Mouse (Mus musculus) heart, embryonic 12.5 days (tissue): ENCODE measurements around the gene Uck2. TPM values are rescaled to one million over a fixed set of nuclear protein-coding genes. Genes with fewer than 3 reads are reported as not detected.

Source experiments
- ATAC-seq: fragments of 200-750 bp; cut with Nextera tagmentation; 2 replicates; pipeline ENCODE4 v1.8.0; 2017; ENCODE audit warnings: moderate TSS enrichment, moderate library complexity; ENCODE audit not compliant: insufficient number of reproducible peaks, low FRiP score
- H3K27ac ChIP-seq: fragments of 300-500 bp; sonication (generic); 2 replicates; pipeline ENCODE4 v1.5.1; 2016; ENCODE audit warnings: mild to moderate bottlenecking, moderate library complexity; ENCODE audit not compliant: poor library complexity, severe bottlenecking
- H3K27me3 ChIP-seq: fragments of 300-500 bp; sonication (generic); replicated peaks from 2 replicates; pipeline ENCODE4 v1.6.1; 2016; ENCODE audit warnings: mild to moderate bottlenecking, moderate library complexity
- H3K36me3 ChIP-seq: fragments of 300-500 bp; sonication (generic); 2 replicates; pipeline ENCODE4 v1.6.1; 2016; ENCODE audit warnings: mild to moderate bottlenecking, moderate library complexity
- H3K4me1 ChIP-seq: fragments of 300-500 bp; sonication (generic); replicated peaks from 2 replicates; pipeline ENCODE4 v1.6.1; 2016; ENCODE audit warnings: mild to moderate bottlenecking
- H3K4me2 ChIP-seq: fragments of 300-500 bp; sonication (generic); 2 replicates; pipeline ENCODE4 v1.6.1; 2016; ENCODE audit warnings: mild to moderate bottlenecking, moderate library complexity
- H3K4me3 ChIP-seq: fragments of 300-500 bp; sonication (generic); 2 replicates; pipeline ENCODE4 v1.5.1; 2016; ENCODE audit warnings: mild to moderate bottlenecking
- H3K9ac ChIP-seq: fragments of 300-500 bp; sonication (generic); 2 replicates; pipeline ENCODE4 v1.6.1; 2016; ENCODE audit warnings: mild to moderate bottlenecking, moderate library complexity
- H3K9me3 ChIP-seq: fragments of 300-500 bp; sonication (generic); replicated peaks from 2 replicates; pipeline ENCODE4 v1.6.1; 2016; ENCODE audit warnings: mild to moderate bottlenecking, moderate library complexity
- WGBS: fragments of 180-500 bp; shearing (Covaris S2); methylation state at CpG from one replicate; pipeline ENCODE4 v1.1.7; 2016; 5-methylcytosine and 5-hydroxymethylcytosine counted together
- polyA plus RNA-seq: library from polyadenylated mRNA; unstranded; fragments of >200 nt; fragmentation: Nextera tagmentation; extraction: Ambion mirVana; gene quantifications from 2 replicates; pipeline ENCODE4 v1.2.1, GENCODE M21; 2016

Uck2 gene
- polyA plus RNA-seq, 1 experiment from 2014 or later: 68.9 TPM

GRCm38 (mm10) chr1:167253579-167253978 lies 31.5 kb downstream of the Uck2 start:
- no peak overlapping the region for H3K9ac ChIP-seq
- H3K4me2 ChIP-seq: no peak overlapping the region
- no peak overlapping the region for H3K4me3 ChIP-seq
- H3K4me1 ChIP-seq: peaks cover 49% of the 10 kb centered on the region
- no peaks in the 10 kb centered on the region for H3K36me3 ChIP-seq
- H3K27ac ChIP-seq: no peak overlapping the region
- ATAC-seq: no peak
- H3K9me3 ChIP-seq: no peaks in the 10 kb centered on the region
- no peaks in the 10 kb centered on the region for H3K27me3 ChIP-seq
- 91% methylated on average over 12 of the region's 12 CpGs for WGBS

- 87% methylated on average over 8 of the region's 8 CpGs for WGBS
Measured at GRCm38 (mm10) chr1:167249881-167250280, 35.2 kb downstream of the Uck2 start.

DNA sequence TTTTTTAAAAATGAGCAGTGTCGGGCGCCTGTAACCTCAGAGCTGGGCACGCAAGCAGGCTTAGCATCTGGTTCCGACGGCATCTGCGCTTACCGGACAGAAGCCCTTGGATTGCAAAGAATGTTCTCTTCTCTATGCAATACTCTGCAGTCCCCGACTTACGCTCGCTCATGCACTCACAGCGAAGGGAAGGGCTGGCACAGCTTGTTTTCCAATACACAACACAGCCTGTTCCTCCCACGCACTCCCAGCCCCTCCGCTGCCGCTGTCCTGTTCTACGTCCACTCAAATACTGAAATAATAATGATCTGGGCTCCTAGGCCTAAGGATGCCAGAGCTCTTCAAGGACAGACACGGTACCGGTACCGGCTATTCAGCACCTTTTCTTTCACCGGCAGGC lies 35.9 kb downstream of the Uck2 start:
- Histone ChIP-seq H3K27ac (no peak overlapping the region), H3K9ac (no peak overlapping the region), H3K4me2 (no peak overlapping the region), H3K4me1 (peaks cover 54% of the 10 kb centered on the region), H3K4me3 (no peak overlapping the region), H3K9me3 (no peaks in the 10 kb centered on the region), H3K27me3 (no peaks in the 10 kb centered on the region), H3K36me3 (no peaks in the 10 kb centered on the region)
- 75% methylated on average over 19 of the region's 19 CpGs for WGBS
- ATAC-seq: no peak

More at GRCm38 (mm10) chr1:167249881-167250280, 35.2 kb downstream of the Uck2 start:
- H3K9me3 ChIP-seq: no peaks in the 10 kb centered on the region
- no peaks in the 10 kb centered on the region for H3K27me3 ChIP-seq
- H3K4me3 ChIP-seq: no peak overlapping the region
- ATAC-seq: no peak
- H3K4me1 ChIP-seq: peaks cover 55% of the 10 kb centered on the region
- H3K4me2 ChIP-seq: no peak overlapping the region
- H3K9ac ChIP-seq: no peak overlapping the region
- no peaks in the 10 kb centered on the region for H3K36me3 ChIP-seq
- H3K27ac ChIP-seq: no peak overlapping the region

DNA sequence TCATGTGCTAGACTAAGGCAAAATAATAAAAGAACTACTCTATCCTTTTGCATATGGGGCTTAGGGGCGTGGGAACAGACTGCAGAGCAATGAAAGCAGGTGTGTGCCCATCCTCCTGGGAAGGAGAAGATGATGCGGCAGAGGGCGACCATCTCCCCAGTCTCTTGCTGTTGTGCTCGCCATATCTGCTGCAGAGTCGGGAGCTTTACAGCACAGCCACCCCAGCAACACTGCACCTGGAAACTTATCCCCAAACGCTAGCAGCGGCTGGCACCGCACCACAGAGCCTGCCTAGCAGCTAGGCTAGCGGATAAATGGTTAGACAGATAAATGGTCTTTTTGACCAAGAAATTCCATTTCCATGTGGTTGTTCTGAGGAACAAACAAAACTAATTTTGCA lies 37.2 kb downstream of the Uck2 start:
- H3K9ac ChIP-seq: no peak overlapping the region
- peaks cover 59% of the 10 kb centered on the region for H3K4me1 ChIP-seq
- H3K27me3 ChIP-seq: no peaks in the 10 kb centered on the region
- H3K4me3 ChIP-seq: no peak overlapping the region
- 79% methylated on average over 9 of the region's 9 CpGs for WGBS
- H3K27ac ChIP-seq: no peak overlapping the region
- no peaks in the 10 kb centered on the region for H3K36me3 ChIP-seq
- ATAC-seq: no peak
- no peak overlapping the region for H3K4me2 ChIP-seq
- H3K9me3 ChIP-seq: no peaks in the 10 kb centered on the region

DNA sequence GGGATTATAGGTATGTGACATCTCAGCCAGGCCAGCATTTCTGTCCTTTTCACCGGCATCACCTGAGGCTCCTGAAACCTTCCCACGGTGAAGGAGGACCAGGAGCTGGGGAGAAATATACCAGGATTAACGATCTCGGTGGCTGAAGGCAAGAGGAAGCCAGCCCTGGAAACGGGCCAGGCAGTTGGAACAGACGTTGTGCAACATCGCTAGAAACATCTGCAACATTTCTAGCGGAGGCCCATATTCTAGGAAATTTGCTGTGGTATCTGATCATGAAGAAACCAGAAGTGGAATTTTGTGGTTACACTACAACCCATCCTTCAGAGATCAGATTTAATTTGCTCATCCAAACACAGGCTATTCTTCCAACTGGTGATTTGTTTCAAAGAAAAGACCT lies 38.1 kb downstream of the Uck2 start:
- Histone ChIP-seq H3K9me3 (no peaks in the 10 kb centered on the region), H3K36me3 (no peaks in the 10 kb centered on the region), H3K4me3 (no peak overlapping the region), H3K27me3 (no peaks in the 10 kb centered on the region), H3K4me2 (no peak overlapping the region), H3K4me1 (peaks cover 62% of the 10 kb centered on the region), H3K27ac (no peak overlapping the region), H3K9ac (no peak overlapping the region)
- no peak for ATAC-seq
- 52% methylated on average over 8 of the region's 8 CpGs for WGBS

GRCm38 (mm10) chr1:167246275-167246674 lies 38.8 kb downstream of the Uck2 start:
- 79% methylated on average over 9 of the region's 9 CpGs for WGBS
- Histone ChIP-seq H3K4me1 (peaks cover 67% of the 10 kb centered on the region), H3K27me3 (no peaks in the 10 kb centered on the region), H3K27ac (no peak overlapping the region), H3K9me3 (no peaks in the 10 kb centered on the region), H3K36me3 (no peaks in the 10 kb centered on the region), H3K9ac (no peak overlapping the region), H3K4me2 (no peak overlapping the region), H3K4me3 (no peak overlapping the region)
- ATAC-seq: no peak

- Histone ChIP-seq H3K4me3 (no peak overlapping the region), H3K4me1 (peaks cover 69% of the 10 kb centered on the region), H3K4me2 (no peak overlapping the region), H3K27me3 (no peaks in the 10 kb centered on the region), H3K27ac (peak overlapping the region; percentile 39; the same call in 1 of the 2 replicates), H3K36me3 (no peaks in the 10 kb centered on the region), H3K9ac (no peak overlapping the region), H3K9me3 (no peaks in the 10 kb centered on the region)
- WGBS: 53% methylated on average over 9 of the region's 9 CpGs
- peak; percentile 52; the same call in 1 of the 2 replicates for ATAC-seq
Measured at GRCm38 (mm10) chr1:167245180-167245641, 39.9 kb downstream of the Uck2 start.

GRCm38 (mm10) chr1:167242191-167242681 lies 42.9 kb downstream of the Uck2 start:
- H3K4me1 ChIP-seq: peaks cover 77% of the 10 kb centered on the region
- no peaks in the 10 kb centered on the region for H3K9me3 ChIP-seq
- no peak overlapping the region for H3K9ac ChIP-seq
- no peak for ATAC-seq
- no peaks in the 10 kb centered on the region for H3K27me3 ChIP-seq
- no peak overlapping the region for H3K4me3 ChIP-seq
- H3K27ac ChIP-seq: 0 out of 2 replicates have a peak overlapping the region, but pooled peaks have one; percentile 6
- WGBS: 55% methylated on average over 7 of the region's 7 CpGs
- no peak overlapping the region for H3K4me2 ChIP-seq
- H3K36me3 ChIP-seq: no peaks in the 10 kb centered on the region

DNA sequence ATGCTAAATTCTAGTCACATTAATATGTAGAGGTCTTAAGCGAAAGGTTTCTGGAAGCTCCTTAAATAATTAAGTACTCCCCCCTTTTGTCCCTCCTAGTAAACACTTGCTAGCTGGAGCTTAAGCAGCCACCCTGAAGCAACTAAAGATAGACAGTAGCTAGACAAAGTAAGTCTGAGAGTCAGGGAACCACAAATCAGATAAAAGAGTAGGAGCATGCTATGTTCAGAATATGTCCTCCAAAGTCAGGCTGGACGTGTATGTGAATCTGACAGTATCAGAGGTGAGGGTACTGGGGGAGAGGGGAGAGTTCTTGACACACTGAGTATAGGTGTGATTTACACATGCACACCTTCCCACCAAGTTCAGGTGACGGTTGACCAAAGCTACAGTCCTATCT lies 43.6 kb downstream of the Uck2 start:
- no peaks in the 10 kb centered on the region for H3K9me3 ChIP-seq
- H3K4me3 ChIP-seq: no peak overlapping the region
- no peak overlapping the region for H3K9ac ChIP-seq
- H3K36me3 ChIP-seq: no peaks in the 10 kb centered on the region
- no peak overlapping the region for H3K27ac ChIP-seq
- H3K27me3 ChIP-seq: no peaks in the 10 kb centered on the region
- H3K4me2 ChIP-seq: no peak overlapping the region
- ATAC-seq: no peak
- WGBS: 62% methylated on average over 3 of the region's 3 CpGs
- peaks cover 77% of the 10 kb centered on the region for H3K4me1 ChIP-seq

GRCm38 (mm10) chr1:167240361-167240760 lies 44.8 kb downstream of the Uck2 start:
- WGBS: 59% methylated on average over 5 of the region's 5 CpGs
- Histone ChIP-seq H3K4me3 (no peak overlapping the region), H3K4me1 (peaks cover 86% of the 10 kb centered on the region), H3K4me2 (no peak overlapping the region), H3K27me3 (no peaks in the 10 kb centered on the region), H3K9me3 (no peaks in the 10 kb centered on the region), H3K36me3 (peaks cover 5% of the 10 kb centered on the region), H3K9ac (no peak overlapping the region), H3K27ac (no peak overlapping the region)
- ATAC-seq: no peak

DNA sequence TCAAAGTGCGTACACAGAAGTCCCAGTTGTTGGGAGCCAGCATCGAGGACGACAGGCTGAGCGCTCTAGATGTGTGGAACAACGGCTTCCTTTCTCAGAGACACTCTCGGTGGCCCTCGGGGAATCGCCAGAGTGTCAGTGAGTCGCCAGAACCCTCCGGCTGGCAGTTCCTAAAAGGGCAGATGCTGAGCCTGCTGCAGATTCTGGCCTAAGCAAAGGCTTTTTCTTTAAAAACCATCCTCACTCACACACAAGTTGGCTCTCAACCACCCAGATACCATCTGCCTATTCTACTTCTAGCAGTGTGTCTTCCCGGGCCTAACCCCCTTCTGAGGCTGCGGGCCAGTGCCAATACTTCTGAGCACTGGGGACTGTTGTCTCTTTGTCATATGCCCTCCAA lies 45.2 kb downstream of the Uck2 start:
- H3K4me1 ChIP-seq: peaks cover 86% of the 10 kb centered on the region
- WGBS: 57% methylated on average over 12 of the region's 12 CpGs
- H3K4me2 ChIP-seq: no peak overlapping the region

DNA sequence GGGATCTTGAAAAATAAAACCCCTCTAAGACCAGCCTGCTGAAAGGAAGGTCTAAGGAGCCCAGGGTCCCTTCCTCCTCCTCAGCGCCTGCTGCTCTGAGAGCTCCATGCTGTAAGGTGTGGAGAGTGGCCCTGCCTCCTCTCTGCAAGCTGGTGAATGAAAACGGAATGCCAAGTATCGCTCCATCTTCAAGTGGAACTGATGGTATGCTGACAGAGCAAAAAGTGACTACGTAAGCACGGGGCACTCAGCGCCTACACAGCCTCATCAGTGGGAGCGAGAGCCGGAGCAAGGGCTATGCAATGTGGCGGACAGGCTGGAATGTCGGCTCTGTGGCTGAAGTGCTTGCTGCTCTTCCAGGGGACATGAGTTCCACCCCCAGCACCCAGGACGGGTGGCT lies 47.3 kb downstream of the Uck2 start:
- H3K9ac ChIP-seq: 0 out of 2 replicates have a peak overlapping the region, but pooled peaks have one; percentile 5
- H3K9me3 ChIP-seq: no peaks in the 10 kb centered on the region
- no peaks in the 10 kb centered on the region for H3K27me3 ChIP-seq
- H3K27ac ChIP-seq: no peak overlapping the region
- 32% methylated on average over 11 of the region's 11 CpGs for WGBS
- H3K4me2 ChIP-seq: peak overlapping the region; percentile 40
- H3K4me3 ChIP-seq: no peak overlapping the region
- 0 out of 2 replicates have a peak, but pooled peaks have one; percentile 14 for ATAC-seq
- peaks cover 73% of the 10 kb centered on the region for H3K4me1 ChIP-seq
- peaks cover 29% of the 10 kb centered on the region for H3K36me3 ChIP-seq

More for the DNA sequence above, 45.2 kb downstream of the Uck2 start:
- Histone ChIP-seq H3K9me3 (no peaks in the 10 kb centered on the region), H3K27me3 (no peaks in the 10 kb centered on the region), H3K27ac (no peak overlapping the region), H3K36me3 (peaks cover 9% of the 10 kb centered on the region), H3K4me3 (no peak overlapping the region), H3K9ac (no peak overlapping the region)
- ATAC-seq: no peak
